Mouse (Mus musculus): Measurements from ENCODE around the gene Podn.
"Not testable (repeated sequence)": the region's sequence is repeated elsewhere in the genome, so short reads cannot be mapped to it uniquely, and the experiment has no call there.

Gene Podn

DNA sequence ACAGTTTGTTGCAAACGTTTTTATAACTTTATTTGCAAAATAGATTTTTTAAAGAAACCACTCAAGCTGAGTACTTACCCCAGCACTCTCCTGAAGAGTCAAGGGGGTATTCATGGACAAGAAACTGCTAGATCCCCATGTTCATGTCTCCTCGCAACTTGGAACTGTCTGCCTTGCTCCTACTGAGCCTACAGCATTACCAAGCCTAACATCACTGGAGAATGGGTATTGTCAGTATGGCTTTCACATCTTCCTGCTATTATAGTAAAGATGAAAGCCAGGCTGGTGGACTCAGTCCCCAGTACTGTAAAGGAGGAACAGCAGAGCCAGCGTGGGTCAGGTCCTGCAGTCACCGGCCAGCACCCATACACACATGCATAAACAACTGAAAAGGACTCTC is at the start of gene Podn:
Gene Podn, minus strand, starts transcription at position 101 of the 400 bp plus-strand sequence.
- DNase-seq (ENCODE audit: low read depth, low spot score): no peak

DNA sequence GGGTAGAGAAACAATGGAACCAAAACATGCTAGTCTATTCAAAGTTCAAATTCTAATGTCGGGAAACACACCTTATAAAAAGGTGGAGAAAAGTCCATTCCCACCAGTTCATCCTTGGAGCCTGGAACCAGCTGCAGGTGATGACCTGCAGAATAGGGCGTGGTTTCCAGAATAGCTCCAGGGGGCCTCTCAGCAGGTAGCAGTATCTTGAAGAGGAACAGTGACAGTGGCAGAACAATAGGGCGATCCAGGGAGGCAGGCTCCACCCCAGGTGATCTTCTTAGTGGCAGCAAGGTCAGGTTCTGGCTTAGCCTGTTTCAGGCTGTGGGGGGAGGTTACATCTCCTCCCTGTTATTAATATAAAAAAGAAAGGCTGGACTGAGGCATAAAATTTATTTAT is 49.3 kb upstream of the Podn start:
- peak; percentile 69 for DNase-seq (ENCODE audit: low read depth, low spot score)

DNA sequence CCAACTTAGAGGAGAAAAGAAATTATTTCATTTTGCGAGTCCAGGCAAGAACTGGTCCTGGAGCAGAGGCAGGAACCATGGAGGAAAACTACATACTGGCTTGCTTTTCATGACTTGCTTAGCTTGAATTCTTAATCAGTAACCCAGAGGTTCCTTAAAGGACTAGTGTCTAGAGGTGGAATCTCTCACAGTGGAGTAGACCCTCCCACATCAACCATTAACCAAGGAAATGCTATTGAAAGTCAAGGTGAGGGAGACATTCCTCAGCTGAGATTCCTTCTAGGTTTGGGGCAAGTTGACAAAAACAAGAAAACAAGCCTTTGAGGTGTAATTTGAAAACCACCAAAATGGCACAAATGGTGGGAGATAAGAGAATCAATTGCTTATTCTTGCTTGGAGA is 48.6 kb upstream of the Podn start, which contains the start of gene Scp2:
Gene Scp2, minus strand, starts transcription at position 119 of the 400 bp plus-strand sequence.
- DNase-seq (ENCODE audit: low read depth, low spot score): no peak

GRCm38 (mm10) chr4:108143778-108144177 is 47.5 kb upstream of the Podn start:
- no peak for DNase-seq (ENCODE audit: low read depth, low spot score)

DNA sequence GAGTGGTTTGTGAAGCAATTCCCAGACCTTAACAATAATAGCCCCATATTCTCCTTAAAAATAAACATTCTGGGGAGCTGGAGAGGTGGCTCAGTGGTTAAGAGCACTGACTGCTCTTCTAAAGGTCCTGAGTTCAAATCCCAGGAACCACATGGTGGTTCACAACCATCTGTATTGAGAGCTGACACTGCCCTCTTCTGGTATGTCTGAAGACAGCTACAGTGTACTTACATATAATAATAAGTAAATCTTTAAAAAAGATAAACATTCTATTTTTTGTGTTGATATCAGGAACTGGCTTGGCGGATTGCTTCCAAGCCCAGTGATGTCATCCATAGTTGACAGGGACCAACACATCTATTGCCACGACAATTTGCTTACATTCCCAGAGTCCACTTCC is 46.9 kb upstream of the Podn start:
- not testable (repeated sequence) for DNase-seq (ENCODE audit: low read depth, low spot score)

DNA sequence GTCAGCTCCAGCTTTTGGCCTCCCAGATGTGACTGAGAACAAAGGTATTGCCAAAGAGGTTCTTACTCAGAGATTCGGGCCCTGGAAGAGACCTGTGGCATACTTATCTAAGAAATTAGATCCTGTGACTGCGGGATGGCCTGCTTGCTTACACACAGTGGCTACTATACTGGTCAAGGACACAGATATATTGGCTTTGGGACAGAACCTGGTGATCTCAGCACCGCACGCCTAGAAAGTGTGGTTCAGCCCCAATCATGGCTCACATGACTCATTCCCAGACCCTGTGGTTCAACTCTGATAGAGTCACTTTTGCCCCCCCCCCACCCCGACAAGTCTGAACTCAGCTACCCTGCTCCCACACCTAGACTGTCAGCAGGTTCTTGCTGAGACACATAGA is 40.7 kb upstream of the Podn start:
- no peak for DNase-seq (ENCODE audit: low read depth, low spot score)

DNA sequence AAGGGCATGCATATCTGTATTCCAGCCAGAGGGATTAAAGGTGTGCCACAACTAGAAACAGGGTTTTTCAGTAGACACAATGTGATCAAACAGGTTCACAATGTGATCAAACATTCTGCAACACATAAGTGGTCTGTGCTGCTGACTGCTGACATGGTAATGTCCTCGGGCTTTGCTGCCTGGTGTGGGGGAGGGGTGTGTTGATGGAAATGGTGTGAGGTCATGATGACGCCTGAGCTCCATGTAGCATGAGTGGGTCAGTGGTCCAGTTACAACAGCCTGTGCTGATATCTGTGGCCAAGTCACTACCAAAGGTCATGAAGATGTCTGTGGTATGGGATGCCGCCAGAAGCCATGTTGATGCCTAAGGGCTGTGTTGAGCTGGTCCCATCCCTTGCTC is 34.2 kb upstream of the Podn start:
- no peak for DNase-seq (ENCODE audit: low read depth, low spot score)

DNA sequence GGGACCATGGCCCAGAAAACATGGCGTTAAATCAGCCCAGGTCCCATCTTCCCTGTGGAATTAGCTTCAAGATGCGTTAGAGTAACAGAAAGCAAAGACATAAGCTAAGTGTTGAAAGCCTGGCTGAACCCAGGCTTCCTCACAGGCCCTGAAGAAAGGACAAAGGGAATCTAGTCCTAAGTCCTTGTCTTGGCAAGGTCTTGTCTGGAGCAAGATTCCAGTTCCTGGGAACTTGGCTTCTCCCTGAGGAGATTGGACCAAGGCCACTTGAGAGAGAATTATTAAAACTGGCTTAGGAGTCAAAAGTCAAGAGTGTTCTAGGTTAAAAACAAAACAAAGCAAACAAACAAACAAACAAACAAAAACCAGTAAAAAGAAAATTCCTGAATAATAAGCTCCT is 32.1 kb upstream of the Podn start:
- DNase-seq (ENCODE audit: low read depth, low spot score): no peak

DNA sequence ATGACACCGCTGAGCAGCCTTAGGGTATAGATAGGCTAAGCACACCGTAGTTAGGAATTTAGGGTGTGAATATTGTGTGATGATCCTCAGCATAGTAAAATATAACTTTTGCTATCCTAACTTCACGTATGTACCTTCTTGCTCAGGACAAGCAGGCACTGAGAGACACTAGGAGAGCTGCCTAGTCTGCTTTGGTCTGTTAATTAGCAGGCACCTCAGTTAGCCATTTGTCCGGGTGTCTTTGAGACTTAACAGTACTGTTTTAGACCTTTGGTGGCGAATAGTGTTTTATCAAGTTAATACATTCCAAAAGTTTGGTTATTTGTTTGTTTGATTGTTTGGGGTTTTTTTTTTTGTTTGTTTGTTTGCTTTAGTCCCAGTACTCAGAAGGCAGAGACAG is 31.3 kb upstream of the Podn start:
- DNase-seq (ENCODE audit: low read depth, low spot score): no peak

- no peak for DNase-seq (ENCODE audit: low read depth, low spot score)
These were observed 30.0 kb upstream of the Podn start for GRCm38 (mm10) chr4:108126260-108126659.

DNA sequence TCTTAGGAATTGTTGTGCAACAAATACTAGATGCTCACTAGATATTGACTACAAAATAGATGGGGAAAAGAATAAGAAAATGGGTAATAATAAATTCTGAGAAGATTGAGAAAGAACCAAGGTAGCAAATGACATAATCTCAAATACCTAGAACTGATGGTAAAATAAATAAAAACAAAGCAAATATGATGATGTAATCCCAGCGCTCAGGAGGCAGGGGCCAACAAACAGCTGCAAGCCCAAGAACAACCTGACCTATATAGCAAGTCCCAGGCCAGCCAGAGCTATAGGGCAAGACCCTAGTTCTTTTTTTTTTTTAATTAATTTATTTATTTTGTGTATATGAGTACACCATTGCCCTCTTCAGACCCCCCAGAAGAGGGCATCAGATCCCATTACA is 27.9 kb upstream of the Podn start:
- DNase-seq (ENCODE audit: low read depth, low spot score): no peak

- peak; percentile 97 for DNase-seq (ENCODE audit: low read depth, low spot score)
These were observed 22.0 kb upstream of the Podn start for GRCm38 (mm10) chr4:108117924-108118876.

DNA sequence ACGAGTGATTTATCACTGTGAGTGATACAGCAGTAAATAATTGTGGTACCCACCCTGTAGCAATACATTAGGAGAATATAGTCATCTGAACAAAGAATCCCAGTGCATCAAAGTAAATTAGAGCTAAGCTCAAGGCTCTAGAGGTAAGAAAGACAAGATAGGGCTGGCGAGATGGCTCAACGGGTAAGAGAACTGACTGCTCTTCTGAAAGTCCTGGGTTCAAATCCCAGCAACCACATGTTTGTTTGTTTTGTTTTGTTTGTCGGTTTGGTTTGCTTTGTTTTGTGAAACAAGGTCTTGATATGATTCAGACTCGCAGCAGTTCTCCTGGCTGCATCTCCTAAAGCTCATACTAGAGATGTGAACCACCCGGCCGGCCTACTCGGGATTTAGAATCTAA is 21.2 kb upstream of the Podn start:
- DNase-seq (ENCODE audit: low read depth, low spot score): peak; percentile 11

GRCm38 (mm10) chr4:108116466-108116865 is 20.2 kb upstream of the Podn start:
- no peak for DNase-seq (ENCODE audit: low read depth, low spot score)

- no peak for DNase-seq (ENCODE audit: low read depth, low spot score)
These were observed 14.5 kb upstream of the Podn start for GRCm38 (mm10) chr4:108110706-108111105.

GRCm38 (mm10) chr4:108109728-108110127 is 13.5 kb upstream of the Podn start:
- no peak for DNase-seq (ENCODE audit: low read depth, low spot score)

DNA sequence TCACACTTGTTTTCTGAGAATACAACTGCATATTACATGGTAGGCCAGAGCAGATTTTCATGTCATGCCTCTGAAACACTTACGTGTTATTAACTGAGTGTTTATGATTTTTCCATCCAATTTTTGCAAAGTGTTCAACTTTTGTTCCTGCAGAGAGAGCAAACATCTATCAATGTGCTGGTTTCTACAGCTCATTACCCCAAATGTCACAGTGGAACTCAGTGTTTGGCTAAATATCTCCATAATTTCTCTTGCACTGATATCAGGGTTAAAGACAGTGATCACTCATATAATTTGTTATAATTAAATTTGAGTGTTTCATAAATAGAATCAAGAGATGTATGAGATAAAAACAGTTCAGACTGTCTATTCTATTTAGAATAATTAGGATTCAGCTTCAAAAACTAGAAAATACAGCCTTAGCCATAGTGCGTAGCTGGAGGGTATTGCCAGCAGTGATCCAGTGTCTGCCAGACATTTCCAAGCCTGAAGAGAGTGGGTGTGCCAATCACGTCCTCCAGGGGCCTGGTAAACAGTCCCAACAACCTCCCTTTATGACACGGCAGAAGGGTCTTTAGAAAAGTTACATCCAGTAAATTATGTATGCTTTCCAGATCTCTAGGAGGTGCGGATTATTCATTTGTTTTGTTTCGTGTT is 3.4 kb downstream of the Podn start:
- no peak for DNase-seq (ENCODE audit: low read depth, low spot score)

DNA sequence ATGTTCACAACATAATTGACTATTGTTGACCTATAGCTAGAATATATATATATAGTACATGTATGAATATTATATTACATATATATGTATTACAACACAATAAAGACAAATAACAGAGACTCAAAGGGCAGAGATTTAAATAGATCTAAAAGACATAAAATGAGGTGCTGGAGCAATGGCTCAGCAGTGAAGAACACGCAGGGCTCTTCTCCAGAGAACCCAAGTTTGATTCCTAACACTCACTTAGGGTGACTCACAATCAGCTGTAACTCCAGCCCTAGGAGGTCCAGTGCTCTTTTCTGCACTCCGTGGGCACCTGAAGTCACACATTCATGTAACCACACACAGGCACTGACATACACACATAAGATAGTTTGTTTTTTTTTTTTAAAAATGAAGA is 12.3 kb downstream of the Podn start:
- no peak for DNase-seq (ENCODE audit: low read depth, low spot score)

- DNase-seq (ENCODE audit: low read depth, low spot score): no peak
These were observed 13.1 kb downstream of the Podn start for GRCm38 (mm10) chr4:108083032-108083735.

GRCm38 (mm10) chr4:108082401-108082806 is 13.8 kb downstream of the Podn start:
- no peak for DNase-seq (ENCODE audit: low read depth, low spot score)

DNA sequence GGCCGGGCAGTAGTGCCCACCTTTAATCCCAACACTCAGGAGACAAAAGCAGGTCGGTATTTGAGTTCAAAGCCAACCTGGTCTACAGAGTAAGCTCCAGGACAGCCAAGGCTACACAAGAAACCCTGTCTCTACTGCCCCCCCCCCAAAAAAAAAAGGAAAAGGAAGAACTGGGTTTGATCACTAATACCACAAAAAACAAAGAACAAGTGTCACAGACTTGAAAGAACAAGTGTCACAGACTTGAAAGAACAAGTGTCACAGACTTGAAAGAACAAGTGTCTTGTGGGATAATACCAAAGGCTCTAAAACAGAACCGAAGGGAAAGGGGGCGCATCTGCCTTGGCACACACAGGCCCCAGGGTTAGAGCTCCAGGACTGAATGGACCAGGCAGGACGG is 15.4 kb downstream of the Podn start:
- no peak for DNase-seq (ENCODE audit: low read depth, low spot score)

DNA sequence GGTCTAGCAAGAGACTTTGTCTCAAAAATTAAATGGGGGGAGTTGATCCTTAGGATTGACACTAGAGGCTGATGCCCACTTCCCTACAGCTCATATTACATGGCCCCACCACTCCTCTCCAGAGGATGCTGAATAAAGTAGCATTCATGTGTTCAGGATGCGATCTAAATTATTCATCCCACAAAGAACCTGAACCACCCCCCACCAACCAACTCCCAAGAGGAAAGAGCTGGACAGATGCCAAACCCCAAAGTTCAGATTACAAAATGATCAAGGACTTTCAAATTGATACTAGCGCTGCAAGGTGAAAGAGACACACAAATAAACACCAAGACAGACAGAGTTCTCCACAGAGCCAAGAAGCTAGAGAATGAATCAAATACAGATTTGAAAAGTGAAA is 16.5 kb downstream of the Podn start:
- no peak for DNase-seq (ENCODE audit: low read depth, low spot score)
